Mouse (Mus musculus) liver, embryonic 14.5 days (tissue): ENCODE data around the gene Zfp821.

ENCODE experiments used
- CTCF ChIP-seq: IDR thresholded peaks from 2 replicates; pipeline ENCODE4 v1.5.1; 2016; ENCODE audit warnings: antibody characterized with exemption, low read depth, control low read depth
- EP300 ChIP-seq: IDR thresholded peaks from 2 replicates; pipeline ENCODE4 v1.6.1; 2016; ENCODE audit warnings: antibody characterized with exemption, low read depth

DNA sequence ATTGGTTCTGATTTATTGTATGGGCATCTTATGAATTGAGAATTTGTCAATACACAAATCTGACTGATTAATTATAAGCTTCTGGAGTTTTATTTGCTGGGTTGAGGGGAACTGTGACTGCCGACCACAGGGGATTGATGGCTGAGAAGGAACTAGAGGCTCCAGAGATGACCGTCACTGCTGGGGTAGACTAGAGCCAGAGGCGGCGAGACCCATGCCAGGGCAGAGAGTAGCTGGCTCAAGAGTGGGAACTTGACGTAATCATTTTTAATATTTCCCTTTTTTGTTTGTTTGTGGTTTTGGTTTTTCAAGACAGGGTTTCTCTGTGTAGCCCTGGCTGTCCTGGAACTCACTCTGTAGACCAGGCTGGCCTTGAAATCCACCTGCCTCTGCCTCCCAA is 18.1 kb upstream of the Zfp821 start:
- TF ChIP-seq EP300 (no peak), CTCF (no peak)
